Mouse (Mus musculus): ENCODE data around the gene Plek2. TPM values are rescaled to one million over a fixed set of nuclear protein-coding genes. Genes with fewer than 3 reads are reported as not detected.
A peak's percentile ranks its signal among the peaks of the same experiment; 100 is the strongest.

The Plek2 gene
- polyA plus RNA-seq, 1 experiment, result 0.55 TPM

GRCm38 (mm10) chr12:78903313-78903712, 3.5 kb downstream of the Plek2 start:
- Histone ChIP-seq H3ac (ENCODE audit: control insufficient read depth, insufficient read length) (no peak overlapping the region), H3K27me3 (ENCODE audit: control insufficient read depth, insufficient read depth, insufficient read length) (no peaks in the 10 kb centered on the region), H3K4me3 (no peak overlapping the region), H3K36me3 (ENCODE audit: control insufficient read depth, insufficient read depth) (no peaks in the 10 kb centered on the region), H3K4me2 (ENCODE audit: low read depth) (no peak overlapping the region), H3K79me2 (ENCODE audit: control insufficient read depth, insufficient read depth) (no peaks in the 10 kb centered on the region)
- TF ChIP-seq CEBPB (IDR thresholded peaks at IDR 0.05; ENCODE audit: insufficient read depth, poor library complexity, severe bottlenecking) (no peak), MAX (IDR thresholded peaks at IDR 0.05; ENCODE audit: low read depth) (no peak), REST (IDR thresholded peaks at IDR 0.05; ENCODE audit: insufficient read depth, insufficient read length) (no peak), POLR2A (IDR thresholded peaks at IDR 0.05; ENCODE audit: insufficient read length, low read depth) (no peak), TCF12 (IDR thresholded peaks at IDR 0.05; ENCODE audit: insufficient read depth, poor library complexity, severe bottlenecking) (no peak), POLR2AphosphoS2 (IDR thresholded peaks at IDR 0.05; ENCODE audit: insufficient read length, low read depth) (no peak)

DNA sequence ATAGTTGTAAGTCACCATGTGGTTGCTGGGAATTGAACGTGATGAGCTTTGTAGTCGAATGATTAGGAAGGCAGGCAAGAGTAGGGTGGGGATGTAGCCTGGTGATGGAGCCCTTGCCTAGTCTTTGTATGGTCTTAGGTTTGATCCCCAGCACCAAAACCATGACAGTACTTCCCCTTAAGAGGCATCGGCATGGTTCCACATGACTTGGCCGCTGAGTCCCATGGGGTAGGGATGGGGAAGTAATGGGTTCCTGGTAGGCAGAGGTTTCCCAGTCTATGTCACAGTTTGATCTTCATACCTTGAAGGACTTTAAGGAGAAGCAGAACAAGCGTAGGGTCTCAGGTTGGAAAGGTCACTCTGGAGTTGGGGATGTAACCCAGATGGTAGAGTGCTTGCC, 5.3 kb downstream of the Plek2 start:
- Histone ChIP-seq H3K4me2 (ENCODE audit: low read depth) (no peak overlapping the region), H3K27me3 (ENCODE audit: control insufficient read depth, insufficient read depth, insufficient read length) (no peaks in the 10 kb centered on the region), H3K36me3 (ENCODE audit: control insufficient read depth, insufficient read depth) (no peaks in the 10 kb centered on the region), H3ac (ENCODE audit: control insufficient read depth, insufficient read length) (no peak overlapping the region), H3K79me2 (ENCODE audit: control insufficient read depth, insufficient read depth) (no peaks in the 10 kb centered on the region), H3K4me3 (no peak overlapping the region)
- TF ChIP-seq CEBPB (IDR thresholded peaks at IDR 0.05; ENCODE audit: insufficient read depth, poor library complexity, severe bottlenecking) (no peak), POLR2A (IDR thresholded peaks at IDR 0.05; ENCODE audit: insufficient read length, low read depth) (no peak), TCF12 (IDR thresholded peaks at IDR 0.05; ENCODE audit: insufficient read depth, poor library complexity, severe bottlenecking) (no peak), POLR2AphosphoS2 (IDR thresholded peaks at IDR 0.05; ENCODE audit: insufficient read length, low read depth) (no peak), MAX (IDR thresholded peaks at IDR 0.05; ENCODE audit: low read depth) (no peak), MYOG (IDR thresholded peaks at IDR 0.05; ENCODE audit: control insufficient read depth in 1 of 3, insufficient read depth in 1 of 3, insufficient read length in 2 of 3, low read depth in 2 of 3) (no peak), REST (IDR thresholded peaks at IDR 0.05; ENCODE audit: insufficient read depth, insufficient read length) (no peak), USF1 (IDR thresholded peaks at IDR 0.05; ENCODE audit: low read depth) (no peak), TCF3 (IDR thresholded peaks at IDR 0.05; ENCODE audit: insufficient read length, low read depth) (no peak), E2F4 (IDR thresholded peaks at IDR 0.05; ENCODE audit: insufficient read depth) (no peak), SRF (IDR thresholded peaks at IDR 0.05; ENCODE audit: control insufficient read depth, insufficient read length, low read depth) (no peak), MYOD1 (IDR thresholded peaks at IDR 0.05; ENCODE audit: control insufficient read depth in 1 of 3, insufficient read length in 2 of 3, low read depth in 2 of 3) (no peak)

- H3K4me3 ChIP-seq, result no peak overlapping the region
- no peak overlapping the region for H3K4me2 ChIP-seq (ENCODE audit: low read depth)
- H3K27me3 ChIP-seq (ENCODE audit: control insufficient read depth, insufficient read depth, insufficient read length), result no peaks in the 10 kb centered on the region
- no peak overlapping the region for H3ac ChIP-seq (ENCODE audit: control insufficient read depth, insufficient read length)
- TF ChIP-seq TCF12 (IDR thresholded peaks at IDR 0.05; ENCODE audit: insufficient read depth, poor library complexity, severe bottlenecking) (no peak), REST (IDR thresholded peaks at IDR 0.05; ENCODE audit: insufficient read depth, insufficient read length) (no peak), E2F4 (IDR thresholded peaks at IDR 0.05; ENCODE audit: insufficient read depth) (no peak), CEBPB (IDR thresholded peaks at IDR 0.05; ENCODE audit: insufficient read depth, poor library complexity, severe bottlenecking) (no peak), MYOD1 (IDR thresholded peaks at IDR 0.05; ENCODE audit: control insufficient read depth in 1 of 3, insufficient read length in 2 of 3, low read depth in 2 of 3) (no peak)
- H3K79me2 ChIP-seq (ENCODE audit: control insufficient read depth, insufficient read depth), result no peaks in the 10 kb centered on the region
- no peaks in the 10 kb centered on the region for H3K36me3 ChIP-seq (ENCODE audit: control insufficient read depth, insufficient read depth)
Measured at GRCm38 (mm10) chr12:78897861-78898260, 8.9 kb downstream of the Plek2 start.

DNA sequence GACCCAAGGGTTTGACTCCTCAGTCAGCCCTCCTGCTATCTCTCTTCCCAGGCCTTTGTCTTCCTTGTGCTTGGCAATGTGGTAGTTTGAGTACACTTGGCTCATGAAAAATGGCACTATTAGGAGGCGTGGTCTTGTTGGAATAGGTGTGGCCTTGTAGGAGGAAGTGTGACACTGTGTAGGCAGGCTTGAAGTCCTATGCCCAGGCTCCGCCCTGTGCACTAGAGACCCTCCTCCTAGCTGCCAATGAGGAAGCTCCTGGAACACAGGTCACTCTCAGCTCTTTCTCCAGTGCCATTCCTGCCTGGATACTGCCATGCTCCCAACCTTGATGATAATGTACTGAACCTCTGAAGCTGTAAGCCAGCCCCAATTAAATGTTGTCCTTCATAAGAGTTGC, 15.6 kb downstream of the Plek2 start:
- H3K36me3 ChIP-seq (ENCODE audit: control insufficient read depth, insufficient read depth), result peaks cover 6% of the 10 kb centered on the region
- no peak overlapping the region for H3K4me2 ChIP-seq (ENCODE audit: low read depth)
- no peak overlapping the region for H3ac ChIP-seq (ENCODE audit: control insufficient read depth, insufficient read length)
- no peaks in the 10 kb centered on the region for H3K79me2 ChIP-seq (ENCODE audit: control insufficient read depth, insufficient read depth)
- no peak overlapping the region for H3K4me3 ChIP-seq
- no peak for TF ChIP-seq POLR2A (IDR thresholded peaks at IDR 0.05; ENCODE audit: insufficient read length, low read depth)
- TF ChIP-seq REST (IDR thresholded peaks at IDR 0.05; ENCODE audit: insufficient read depth, insufficient read length), result no peak
- TF ChIP-seq CEBPB (IDR thresholded peaks at IDR 0.05; ENCODE audit: insufficient read depth, poor library complexity, severe bottlenecking), result no peak
- no peak for TF ChIP-seq TCF3 (IDR thresholded peaks at IDR 0.05; ENCODE audit: insufficient read length, low read depth)
- no peak for TF ChIP-seq SRF (IDR thresholded peaks at IDR 0.05; ENCODE audit: control insufficient read depth, insufficient read length, low read depth)
- no peak for TF ChIP-seq USF1 (IDR thresholded peaks at IDR 0.05; ENCODE audit: low read depth)
- TF ChIP-seq TCF12 (IDR thresholded peaks at IDR 0.05; ENCODE audit: insufficient read depth, poor library complexity, severe bottlenecking), result no peak
- no peak for TF ChIP-seq E2F4 (IDR thresholded peaks at IDR 0.05; ENCODE audit: insufficient read depth)
- no peak for TF ChIP-seq MAX (IDR thresholded peaks at IDR 0.05; ENCODE audit: low read depth)
- no peak for TF ChIP-seq MYOD1 (IDR thresholded peaks at IDR 0.05; ENCODE audit: control insufficient read depth in 1 of 3, insufficient read length in 2 of 3, low read depth in 2 of 3)
- no peak for TF ChIP-seq MYOG (IDR thresholded peaks at IDR 0.05; ENCODE audit: control insufficient read depth in 1 of 3, insufficient read depth in 1 of 3, insufficient read length in 2 of 3, low read depth in 2 of 3)
- no peak for TF ChIP-seq POLR2AphosphoS2 (IDR thresholded peaks at IDR 0.05; ENCODE audit: insufficient read length, low read depth)
- H3K27me3 ChIP-seq (ENCODE audit: control insufficient read depth, insufficient read depth, insufficient read length), result no peaks in the 10 kb centered on the region

DNA sequence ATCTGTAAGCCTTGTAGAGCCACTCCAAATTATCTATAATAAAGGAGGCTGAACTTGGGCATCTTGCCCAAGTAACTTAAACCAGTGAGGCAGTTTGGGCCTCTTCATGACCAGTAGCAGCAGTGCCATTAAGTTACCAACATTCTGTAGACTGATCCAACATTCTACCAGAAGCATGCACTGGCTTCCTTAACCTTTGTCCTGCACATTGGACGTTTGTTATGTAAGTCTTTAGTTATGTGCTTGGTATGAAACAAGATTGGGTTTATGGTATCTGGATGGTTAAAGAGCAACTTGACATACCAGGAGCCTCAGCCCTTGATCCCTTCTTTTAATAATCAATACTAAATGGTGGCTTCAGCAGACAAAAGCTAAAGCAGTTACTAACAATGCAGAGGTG, 16.7 kb downstream of the Plek2 start:
- H3K4me3 ChIP-seq, result no peak overlapping the region
- H3K36me3 ChIP-seq (ENCODE audit: control insufficient read depth, insufficient read depth), result peaks cover 17% of the 10 kb centered on the region
- peak; percentile 31 for TF ChIP-seq POLR2AphosphoS2 (IDR thresholded peaks at IDR 0.05; ENCODE audit: insufficient read length, low read depth)
- no peak for TF ChIP-seq E2F4 (IDR thresholded peaks at IDR 0.05; ENCODE audit: insufficient read depth)
- H3K79me2 ChIP-seq (ENCODE audit: control insufficient read depth, insufficient read depth), result no peaks in the 10 kb centered on the region
- H3K4me2 ChIP-seq (ENCODE audit: low read depth), result no peak overlapping the region
- no peaks in the 10 kb centered on the region for H3K27me3 ChIP-seq (ENCODE audit: control insufficient read depth, insufficient read depth, insufficient read length)
- H3ac ChIP-seq (ENCODE audit: control insufficient read depth, insufficient read length), result no peak overlapping the region

All from myocyte (in vitro differentiated cells).